Mouse (Mus musculus): ENCODE data around the gene Mroh8. TPM values are rescaled to one million over a fixed set of nuclear protein-coding genes. Genes with fewer than 3 reads are reported as not detected.

Gene Mroh8
- total RNA-seq, 2 experiments from 2014 or later = 0.85 to 1.3 TPM

GRCm38 (mm10) chr2:157164101-157164500, 115.2 kb downstream of the Mroh8 start:
- intact Hi-C loops (cut with DNase I) = no loop called here

More at GRCm38 (mm10) chr2:157164101-157164500, 115.2 kb downstream of the Mroh8 start:
- no peak for DNase-seq (ENCODE audit: low spot score in 2 of 2)

Other genes with a start within 250 kb of the Mroh8 start
- gene Soga1, start 200.3 kb downstream of the Mroh8 start, total RNA-seq (2021) = 10 to 100 TPM; 38.8 to 41.1 TPM
- gene Tldc2, start 192.5 kb downstream of the Mroh8 start, total RNA-seq (2021) = not detected
- 10 to 100 TPM; 12.0 to 14.1 TPM for gene Samhd1, start 144.3 kb downstream of the Mroh8 start, total RNA-seq (2021)
- gene Rbl1, start 75.0 kb downstream of the Mroh8 start, total RNA-seq (2021) = 1 to 10 TPM; 1.7 to 1.8 TPM
- 100 to 1,000 TPM; 132 to 133 TPM for gene Rpn2, start 532 bp downstream of the Mroh8 start, total RNA-seq (2021)
- not detected for gene Ghrh, start 68.0 kb upstream of the Mroh8 start, total RNA-seq (2021)
- gene Manbal, start 88.0 kb upstream of the Mroh8 start, total RNA-seq (2021) = 10 to 100 TPM; 74.4 to 80.6 TPM
- 100 to 1,000 TPM; 100 to 104 TPM for gene Src, start 138.9 kb upstream of the Mroh8 start, total RNA-seq (2021)

Data from left cerebral cortex, postnatal 14 days (tissue).